Mouse (Mus musculus): Measurements from ENCODE around the gene Nipsnap2. TPM values are rescaled to one million over a fixed set of nuclear protein-coding genes. Genes with fewer than 3 reads are reported as not detected.
A peak's percentile ranks its signal among the peaks of the same experiment; 100 is the strongest.
"Not testable (repeated sequence)": the region's sequence is repeated elsewhere in the genome, so short reads cannot be mapped to it uniquely, and the experiment has no call there.

Gene Nipsnap2
- polyA plus RNA-seq, 1 experiment from 2014 or later = 269 TPM

GRCm38 (mm10) chr5:129761865-129762540, 37.1 kb downstream of the Nipsnap2 start:
- Histone ChIP-seq H3K9me3 (no peaks in the 10 kb centered on the region), H3K27me3 (replicated peaks) (no peaks in the 10 kb centered on the region), H3K4me2 (no peak overlapping the region), H3K4me1 (no peaks in the 10 kb centered on the region), H3K27ac (replicated peaks) (no peak overlapping the region), H3K4me3 (no peak overlapping the region), H3K36me3 (peaks cover 53% of the 10 kb centered on the region), H3K9ac (no peak overlapping the region)
- WGBS = 77% methylated on average over 18 of the region's 18 CpGs
- ATAC-seq (ENCODE audit: extremely low read depth, insufficient number of reproducible peaks, low FRiP score, low TSS enrichment) = no peak

GRCm38 (mm10) chr5:129770443-129771355, 45.8 kb downstream of the Nipsnap2 start:
- Histone ChIP-seq H3K27me3 (replicated peaks) (no peaks in the 10 kb centered on the region), H3K27ac (replicated peaks) (peak overlapping the region; percentile 22), H3K4me1 (peaks cover 8% of the 10 kb centered on the region; the same call in 1 of the 2 replicates), H3K36me3 (peaks cover 27% of the 10 kb centered on the region), H3K4me2 (peak overlapping the region; percentile 20), H3K9ac (0 out of 2 replicates have a peak overlapping the region, but pooled peaks have one; percentile 19), H3K9me3 (no peaks in the 10 kb centered on the region), H3K4me3 (no peak overlapping the region)
- WGBS = 50% methylated on average over 23 of the region's 23 CpGs
- ATAC-seq (ENCODE audit: extremely low read depth, insufficient number of reproducible peaks, low FRiP score, low TSS enrichment) = no peak

GRCm38 (mm10) chr5:129772433-129772832, 47.6 kb downstream of the Nipsnap2 start:
- Histone ChIP-seq H3K9me3 (no peaks in the 10 kb centered on the region), H3K36me3 (peaks cover 14% of the 10 kb centered on the region), H3K9ac (no peak overlapping the region), H3K27me3 (replicated peaks) (no peaks in the 10 kb centered on the region), H3K4me1 (peaks cover 8% of the 10 kb centered on the region; the same call in 1 of the 2 replicates), H3K4me3 (no peak overlapping the region), H3K4me2 (no peak overlapping the region), H3K27ac (replicated peaks) (no peak overlapping the region)
- ATAC-seq (ENCODE audit: extremely low read depth, insufficient number of reproducible peaks, low FRiP score, low TSS enrichment) = no peak
- 84% methylated on average over 10 of the region's 10 CpGs for WGBS

GRCm38 (mm10) chr5:129773330-129773729, 48.5 kb downstream of the Nipsnap2 start:
- not testable (repeated sequence) for H3K4me3 ChIP-seq; H3K27ac ChIP-seq (replicated peaks); H3K4me1 ChIP-seq; ATAC-seq (ENCODE audit: extremely low read depth, insufficient number of reproducible peaks, low FRiP score, low TSS enrichment); H3K9me3 ChIP-seq; H3K4me2 ChIP-seq; H3K27me3 ChIP-seq (replicated peaks); H3K9ac ChIP-seq; H3K36me3 ChIP-seq
- 70% methylated on average over 4 of the region's 4 CpGs for WGBS

- Histone ChIP-seq H3K27ac (replicated peaks) (no peak overlapping the region), H3K9me3 (no peaks in the 10 kb centered on the region), H3K4me3 (no peak overlapping the region), H3K4me2 (no peak overlapping the region), H3K27me3 (replicated peaks) (no peaks in the 10 kb centered on the region), H3K36me3 (no peaks in the 10 kb centered on the region), H3K9ac (no peak overlapping the region), H3K4me1 (peaks cover 15% of the 10 kb centered on the region)
- no peak for ATAC-seq (ENCODE audit: extremely low read depth, insufficient number of reproducible peaks, low FRiP score, low TSS enrichment)
- 89% methylated on average over 3 of the region's 3 CpGs for WGBS
Observed at GRCm38 (mm10) chr5:129774661-129775060, 49.8 kb downstream of the Nipsnap2 start.

GRCm38 (mm10) chr5:129778348-129778995, 53.6 kb downstream of the Nipsnap2 start:
- 37% methylated on average over 11 of the region's 11 CpGs for WGBS
- Histone ChIP-seq H3K36me3 (no peaks in the 10 kb centered on the region), H3K27ac (replicated peaks) (0 out of 2 replicates have a peak overlapping the region, but pooled peaks have one; percentile 32), H3K9me3 (no peaks in the 10 kb centered on the region), H3K4me1 (peaks cover 15% of the 10 kb centered on the region), H3K4me3 (peak overlapping the region; percentile 67), H3K9ac (peak overlapping the region; percentile 86), H3K4me2 (peak overlapping the region; percentile 80), H3K27me3 (replicated peaks) (no peaks in the 10 kb centered on the region)
- ATAC-seq (ENCODE audit: extremely low read depth, insufficient number of reproducible peaks, low FRiP score, low TSS enrichment) = no peak

- Histone ChIP-seq H3K9me3 (no peaks in the 10 kb centered on the region), H3K4me3 (peak overlapping the region; percentile 67), H3K27me3 (replicated peaks) (no peaks in the 10 kb centered on the region), H3K36me3 (no peaks in the 10 kb centered on the region), H3K9ac (peak overlapping the region; percentile 86), H3K27ac (replicated peaks) (peak overlapping the region; percentile 40), H3K4me2 (peak overlapping the region; percentile 80), H3K4me1 (peaks cover 15% of the 10 kb centered on the region)
- WGBS = under 1% methylated on average over 32 of the region's 32 CpGs
- peak; percentile 57 for ATAC-seq (ENCODE audit: extremely low read depth, insufficient number of reproducible peaks, low FRiP score, low TSS enrichment)
Observed at GRCm38 (mm10) chr5:129778996-129779716, 54.3 kb downstream of the Nipsnap2 start.

GRCm38 (mm10) chr5:129780131-129780530, 55.3 kb downstream of the Nipsnap2 start:
- peaks cover 15% of the 10 kb centered on the region for H3K4me1 ChIP-seq
- WGBS = 90% methylated on average over 3 of the region's 3 CpGs
- ATAC-seq (ENCODE audit: extremely low read depth, insufficient number of reproducible peaks, low FRiP score, low TSS enrichment) = no peak
- no peak overlapping the region for H3K4me3 ChIP-seq
- no peaks in the 10 kb centered on the region for H3K9me3 ChIP-seq
- no peaks in the 10 kb centered on the region for H3K36me3 ChIP-seq
- no peak overlapping the region for H3K4me2 ChIP-seq
- no peak overlapping the region for H3K9ac ChIP-seq
- no peak overlapping the region for H3K27ac ChIP-seq (replicated peaks)
- H3K27me3 ChIP-seq (replicated peaks) = no peaks in the 10 kb centered on the region

GRCm38 (mm10) chr5:129782211-129782610, 57.3 kb downstream of the Nipsnap2 start:
- 41% methylated on average over 3 of the region's 3 CpGs for WGBS

GRCm38 (mm10) chr5:129785235-129785870, 60.5 kb downstream of the Nipsnap2 start:
- no peak overlapping the region for H3K4me2 ChIP-seq
- H3K9me3 ChIP-seq = no peaks in the 10 kb centered on the region

More at GRCm38 (mm10) chr5:129782211-129782610, 57.3 kb downstream of the Nipsnap2 start:
- Histone ChIP-seq H3K4me1 (peaks cover 26% of the 10 kb centered on the region), H3K36me3 (no peaks in the 10 kb centered on the region), H3K27me3 (replicated peaks) (no peaks in the 10 kb centered on the region), H3K27ac (replicated peaks) (no peak overlapping the region), H3K9ac (no peak overlapping the region), H3K4me3 (no peak overlapping the region), H3K4me2 (no peak overlapping the region), H3K9me3 (no peaks in the 10 kb centered on the region)
- no peak for ATAC-seq (ENCODE audit: extremely low read depth, insufficient number of reproducible peaks, low FRiP score, low TSS enrichment)

More at GRCm38 (mm10) chr5:129785235-129785870, 60.5 kb downstream of the Nipsnap2 start:
- no peak for ATAC-seq (ENCODE audit: extremely low read depth, insufficient number of reproducible peaks, low FRiP score, low TSS enrichment)
- H3K36me3 ChIP-seq = peaks cover 21% of the 10 kb centered on the region
- H3K27me3 ChIP-seq (replicated peaks) = no peaks in the 10 kb centered on the region
- H3K4me3 ChIP-seq = no peak overlapping the region
- WGBS = 84% methylated on average over 5 of the region's 5 CpGs
- peaks cover 33% of the 10 kb centered on the region for H3K4me1 ChIP-seq
- no peak overlapping the region for H3K27ac ChIP-seq (replicated peaks)
- 0 out of 2 replicates have a peak overlapping the region, but pooled peaks have one; percentile 90 for H3K9ac ChIP-seq
